Mouse (Mus musculus) liver, embryonic 14.5 days (tissue): ENCODE data around the gene Kctd20.

Experiments
- CTCF ChIP-seq: IDR thresholded peaks from 2 replicates; pipeline ENCODE4 v1.5.1; 2016; ENCODE audit warnings: antibody characterized with exemption, low read depth, control low read depth
- EP300 ChIP-seq: IDR thresholded peaks from 2 replicates; pipeline ENCODE4 v1.6.1; 2016; ENCODE audit warnings: antibody characterized with exemption, low read depth

- TF ChIP-seq CTCF (no peak), EP300 (no peak)
Observed at GRCm38 (mm10) chr17:29014235-29014634, 62.5 kb downstream of the Kctd20 start.
